Mouse (Mus musculus) kidney, postnatal 0 days (tissue): ENCODE data around the gene Ecel1. TPM values are rescaled to one million over a fixed set of nuclear protein-coding genes. Genes with fewer than 3 reads are reported as not detected.
A peak's percentile ranks its signal among the peaks of the same experiment; 100 is the strongest.

Source experiments
- ATAC-seq: fragments of 200-750 bp; cut with Nextera tagmentation; replicated peaks from 2 replicates; pipeline ENCODE4 v1.8.0; 2017; ENCODE audit warnings: low read depth, moderate number of reproducible peaks, moderate TSS enrichment, moderate library complexity; ENCODE audit not compliant: low FRiP score
- DNase-seq: peaks from one replicate; pipeline ENCODE4 v3.0.0-alpha.2; 2016; ENCODE audit warnings: low spot score
- H3K27ac ChIP-seq: fragments of 300-500 bp; sonication (generic); 2 replicates; pipeline ENCODE4 v1.5.1; 2014; ENCODE audit warnings: mild to moderate bottlenecking
- H3K27me3 ChIP-seq: fragments of 300-500 bp; sonication (generic); 2 replicates; pipeline ENCODE4 v1.6.1; 2014; ENCODE audit warnings: low read length, mixed read lengths; ENCODE audit not compliant: insufficient read depth
- H3K36me3 ChIP-seq: fragments of 300-500 bp; sonication (generic); 2 replicates; pipeline ENCODE4 v1.6.1; 2014; ENCODE audit warnings: low read length, mixed read lengths; ENCODE audit not compliant: insufficient read depth
- H3K4me1 ChIP-seq: fragments of 300-500 bp; sonication (generic); replicated peaks from 2 replicates; pipeline ENCODE4 v1.6.1; 2014; ENCODE audit warnings: antibody characterized with exemption, low read length, mixed read lengths; ENCODE audit not compliant: insufficient read depth
- H3K4me2 ChIP-seq: fragments of 300-500 bp; sonication (generic); 2 replicates; pipeline ENCODE4 v1.6.1; 2014; ENCODE audit warnings: mild to moderate bottlenecking, low read length, moderate library complexity, mixed read lengths
- H3K4me3 ChIP-seq: fragments of 300-500 bp; sonication (generic); replicated peaks from 2 replicates; pipeline ENCODE4 v1.5.1; 2014; ENCODE audit warnings: low read depth, low read length
- H3K9ac ChIP-seq: fragments of 300-500 bp; sonication (generic); 2 replicates; pipeline ENCODE4 v1.6.1; 2014; ENCODE audit warnings: low read depth, low read length
- H3K9me3 ChIP-seq: fragments of 300-500 bp; sonication (generic); replicated peaks from 2 replicates; pipeline ENCODE4 v1.6.1; 2016; ENCODE audit warnings: low read length, inconsistent platforms, mixed read lengths
- CTCF ChIP-seq: IDR thresholded peaks from 2 replicates; pipeline ENCODE4 v1.5.1; 2016; ENCODE audit warnings: antibody characterized with exemption, low read depth, mild to moderate bottlenecking, moderate library complexity
- WGBS: fragments of 180-500 bp; shearing (Covaris S2); extraction: QIAGEN DNeasy Blood & Tissue Kit; methylation state at CpG from one replicate; pipeline ENCODE4 v1.1.7; 2014; 5-methylcytosine and 5-hydroxymethylcytosine counted together
- polyA plus RNA-seq: library from polyadenylated mRNA; unstranded; fragments of >200 nt; fragmentation: Nextera tagmentation; extraction: Ambion mirVana; gene quantifications from 2 replicates; pipeline ENCODE4 v1.2.1, GENCODE M21; 2015

Ecel1 gene
- polyA plus RNA-seq, 1 experiment from 2014 or later = 0.11 TPM

DNA sequence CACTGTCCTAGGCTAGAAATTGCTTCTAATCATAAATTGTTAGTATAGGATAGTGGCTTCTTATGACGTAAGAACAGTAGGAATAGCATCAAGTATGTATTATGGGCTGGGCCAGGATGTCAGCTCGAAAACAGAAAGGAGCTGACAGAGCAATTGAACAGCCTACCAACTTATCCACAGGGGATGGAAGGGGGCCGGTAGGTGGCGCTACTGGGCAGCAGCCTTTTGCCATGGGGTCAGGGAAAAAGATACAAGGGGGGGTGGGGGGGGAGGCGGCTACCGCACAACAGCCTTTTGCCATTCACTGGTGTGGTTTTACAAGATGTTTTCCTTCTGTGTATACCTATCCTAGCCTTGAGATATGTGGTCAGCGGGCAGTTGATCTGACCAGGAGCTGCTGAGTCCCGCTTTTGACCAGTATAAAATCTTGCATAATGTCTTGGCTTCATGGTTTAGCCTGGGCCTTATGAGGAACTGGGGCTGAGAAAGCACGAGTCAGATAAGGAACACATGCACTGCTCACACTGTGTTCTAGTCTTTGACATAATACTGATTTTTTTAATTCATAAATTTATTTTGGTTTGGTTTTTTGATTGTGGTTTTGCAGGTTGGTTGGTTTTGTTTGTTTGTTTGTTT is 44.5 kb downstream of the Ecel1 start:
- Histone ChIP-seq H3K36me3 (no peaks in the 10 kb centered on the region), H3K27ac (no peak overlapping the region), H3K4me1 (no peaks in the 10 kb centered on the region), H3K27me3 (no peaks in the 10 kb centered on the region), H3K4me2 (no peak overlapping the region), H3K4me3 (no peak overlapping the region), H3K9ac (no peak overlapping the region), H3K9me3 (no peaks in the 10 kb centered on the region)
- peak; percentile 56 for TF ChIP-seq CTCF
- DNase-seq (no peak), ATAC-seq (no peak)
- 39% methylated on average over 9 of the region's 9 CpGs for WGBS

DNA sequence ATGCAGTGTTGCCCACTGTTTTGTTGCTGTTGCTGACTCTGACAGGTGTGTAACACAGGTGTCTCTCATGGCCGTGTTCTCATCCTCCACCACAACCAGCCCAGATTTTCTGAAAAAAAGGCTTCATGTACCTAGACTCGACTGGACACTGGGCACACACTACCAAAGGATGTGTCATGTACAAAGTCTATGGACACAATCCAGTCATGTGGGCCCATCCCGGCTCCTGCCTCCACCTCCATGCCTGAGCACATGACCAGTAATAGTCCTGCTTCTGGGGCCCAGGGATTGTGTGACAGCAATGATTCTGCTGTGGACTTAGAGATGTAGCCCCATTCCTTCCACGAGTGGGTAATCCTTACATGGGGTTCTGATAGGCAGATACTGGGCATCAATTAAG is 47.8 kb downstream of the Ecel1 start:
- H3K4me3 ChIP-seq = no peak overlapping the region
- DNase-seq = no peak
- no peaks in the 10 kb centered on the region for H3K4me1 ChIP-seq
- no peaks in the 10 kb centered on the region for H3K36me3 ChIP-seq
- H3K27ac ChIP-seq = no peak overlapping the region
- no peaks in the 10 kb centered on the region for H3K9me3 ChIP-seq
- no peak for TF ChIP-seq CTCF
- WGBS = 88% methylated on average over 4 of the region's 4 CpGs
- no peaks in the 10 kb centered on the region for H3K27me3 ChIP-seq
- no peak overlapping the region for H3K9ac ChIP-seq
- ATAC-seq = no peak
- no peak overlapping the region for H3K4me2 ChIP-seq

DNA sequence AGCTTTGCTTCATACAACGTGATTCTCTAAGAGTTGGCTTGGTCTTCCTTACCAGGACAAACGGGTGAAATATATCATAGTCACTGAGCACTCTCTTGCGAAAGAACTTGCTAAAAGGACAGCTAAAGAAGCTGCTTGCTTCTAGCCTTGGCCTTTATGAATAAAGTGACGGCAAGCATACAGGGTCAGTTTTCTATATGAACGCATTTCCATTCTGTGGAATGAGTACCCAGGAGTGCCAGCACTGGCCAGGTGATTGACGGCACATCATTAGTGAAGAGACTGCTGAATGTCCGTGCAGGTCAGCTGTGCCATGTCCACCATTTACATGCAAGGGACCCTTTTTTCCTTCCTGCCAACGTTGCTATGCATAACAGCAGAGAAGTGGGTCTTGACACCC is 49.8 kb downstream of the Ecel1 start:
- no peaks in the 10 kb centered on the region for H3K4me1 ChIP-seq
- no peak for ATAC-seq
- TF ChIP-seq CTCF = no peak
- no peak for DNase-seq
- H3K4me3 ChIP-seq = no peak overlapping the region
- WGBS = 78% methylated on average over 8 of the region's 8 CpGs
- no peaks in the 10 kb centered on the region for H3K27me3 ChIP-seq
- H3K9me3 ChIP-seq = no peaks in the 10 kb centered on the region
- H3K27ac ChIP-seq = no peak overlapping the region
- no peaks in the 10 kb centered on the region for H3K36me3 ChIP-seq
- H3K9ac ChIP-seq = no peak overlapping the region
- H3K4me2 ChIP-seq = no peak overlapping the region

DNA sequence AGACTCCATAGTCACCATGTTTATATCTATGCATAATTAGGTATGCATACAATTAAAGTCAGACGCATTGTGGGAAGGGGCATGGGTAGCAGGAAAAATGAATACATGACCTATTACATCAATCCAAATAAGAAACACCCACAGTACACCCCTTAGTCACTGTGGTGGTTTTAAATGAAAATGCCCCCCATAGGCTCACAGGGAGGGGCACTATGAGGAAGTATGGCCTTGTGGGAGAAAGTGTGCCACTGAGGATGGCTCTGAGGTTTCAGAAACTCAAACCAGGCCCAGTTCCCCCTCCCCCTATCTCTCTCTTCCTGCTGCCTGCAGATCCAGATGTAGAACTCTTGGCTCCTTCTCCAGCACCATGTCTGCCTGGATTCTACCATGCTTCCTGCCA is 52.4 kb downstream of the Ecel1 start:
- 81% methylated on average over 1 of the region's 1 CpGs for WGBS
- no peak overlapping the region for H3K27ac ChIP-seq
- no peak overlapping the region for H3K4me2 ChIP-seq
- no peak for TF ChIP-seq CTCF
- ATAC-seq (no peak), DNase-seq (no peak)
- no peaks in the 10 kb centered on the region for H3K36me3 ChIP-seq
- H3K4me3 ChIP-seq = no peak overlapping the region
- H3K27me3 ChIP-seq = no peaks in the 10 kb centered on the region
- no peaks in the 10 kb centered on the region for H3K9me3 ChIP-seq
- H3K9ac ChIP-seq = no peak overlapping the region
- H3K4me1 ChIP-seq = no peaks in the 10 kb centered on the region

DNA sequence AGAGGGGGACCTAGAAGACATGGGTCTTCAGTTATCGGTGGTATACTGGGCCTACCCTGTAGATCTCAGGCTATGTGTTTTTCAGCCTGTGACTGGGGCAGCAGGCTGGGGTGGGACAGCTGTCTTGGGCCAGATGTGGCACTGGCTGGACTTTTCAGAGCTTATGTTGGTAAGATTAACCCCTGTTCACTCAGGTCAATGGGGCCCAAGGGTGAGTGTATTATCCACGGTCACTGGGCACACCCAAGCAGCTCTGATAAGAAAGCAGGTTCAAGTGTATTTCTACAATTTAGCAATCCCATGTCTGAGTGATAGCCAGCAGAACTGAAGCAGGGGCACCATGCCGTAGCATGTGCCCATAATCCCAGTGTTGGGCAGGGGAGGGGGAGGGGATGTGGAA is 54.2 kb downstream of the Ecel1 start:
- Histone ChIP-seq H3K4me2 (no peak overlapping the region), H3K9ac (no peak overlapping the region), H3K27me3 (no peaks in the 10 kb centered on the region), H3K4me3 (no peak overlapping the region), H3K27ac (no peak overlapping the region), H3K9me3 (no peaks in the 10 kb centered on the region), H3K4me1 (no peaks in the 10 kb centered on the region), H3K36me3 (no peaks in the 10 kb centered on the region)
- WGBS = 77% methylated on average over 3 of the region's 3 CpGs
- TF ChIP-seq CTCF = no peak
- no peak for DNase-seq
- ATAC-seq = no peak

DNA sequence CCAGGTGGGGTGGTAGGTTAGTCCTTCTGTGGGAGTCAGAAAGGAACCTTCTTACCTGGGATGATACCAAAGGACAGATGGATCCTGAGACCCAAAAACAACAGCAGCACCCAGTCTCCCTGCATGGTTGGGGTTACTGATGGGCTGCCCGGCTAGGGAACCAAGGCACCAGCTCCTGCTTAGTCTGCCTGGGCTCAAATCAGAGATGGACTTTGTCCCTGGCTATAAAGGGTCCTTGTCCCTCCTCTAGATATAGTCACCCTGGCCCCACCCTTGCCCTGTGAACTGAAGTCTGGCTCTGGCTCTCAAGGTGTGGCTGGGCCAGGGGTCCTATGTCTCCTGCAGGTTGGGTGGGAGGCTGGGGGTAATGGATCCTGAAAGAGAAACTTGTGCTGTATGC is 54.9 kb downstream of the Ecel1 start, which contains the start of gene Alpi:
TSS of gene Alpi (minus strand) at position 196 of the 400 bp plus-strand sequence.
- no peak within 1 kb of the TSS for H3K27ac ChIP-seq
- H3K9me3 ChIP-seq = no peaks in the 10 kb centered on the region
- no peak for TF ChIP-seq CTCF
- H3K36me3 ChIP-seq = no peaks in the 10 kb centered on the region
- no peak within 1 kb of the TSS for H3K4me2 ChIP-seq
- DNase-seq (no peak), ATAC-seq (no peak)
- H3K4me1 ChIP-seq = no peaks in the 10 kb centered on the region
- no peak within 1 kb of the TSS for H3K4me3 ChIP-seq
- WGBS = 94% methylated on average over 1 of the region's 1 CpGs
- no peak within 1 kb of the TSS for H3K9ac ChIP-seq
- H3K27me3 ChIP-seq = no peaks in the 10 kb centered on the region
